Mouse (Mus musculus) embryonic facial prominence, embryonic 11.5 days (tissue): Measurements from ENCODE around the gene Ptpru. TPM values are rescaled to one million over a fixed set of nuclear protein-coding genes. Genes with fewer than 3 reads are reported as not detected.

Experiments used
- ATAC-seq: fragments of 200-750 bp; cut with Nextera tagmentation; replicated peaks from 2 replicates; pipeline ENCODE4 v1.8.0; 2017; ENCODE audit warnings: low read depth; ENCODE audit not compliant: insufficient number of reproducible peaks, low FRiP score, low TSS enrichment
- DNase-seq: peaks from one replicate; pipeline ENCODE4 v3.0.0-alpha.2; 2015; ENCODE audit warnings: low spot score
- H3K27ac ChIP-seq: fragments of 300-500 bp; sonication (generic); replicated peaks from 2 replicates; pipeline ENCODE4 v1.5.1; 2014; ENCODE audit warnings: mild to moderate bottlenecking, low read depth, low read length, control low read depth
- H3K27me3 ChIP-seq: fragments of 300-500 bp; sonication (generic); 2 replicates; pipeline ENCODE4 v1.6.1; 2014; ENCODE audit warnings: mild to moderate bottlenecking, low read length, moderate library complexity, mixed read lengths; ENCODE audit not compliant: control insufficient read depth, insufficient read depth
- H3K36me3 ChIP-seq: fragments of 300-500 bp; sonication (generic); replicated peaks from 2 replicates; pipeline ENCODE4 v1.6.1; 2014; ENCODE audit warnings: low read depth, mild to moderate bottlenecking, low read length, moderate library complexity, mixed read lengths; ENCODE audit not compliant: control insufficient read depth, insufficient read depth
- H3K4me1 ChIP-seq: fragments of 300-500 bp; sonication (generic); 2 replicates; pipeline ENCODE4 v1.6.1; 2014; ENCODE audit warnings: low read length, mixed read lengths; ENCODE audit not compliant: control insufficient read depth, insufficient read depth
- H3K4me2 ChIP-seq: fragments of 300-500 bp; sonication (generic); 2 replicates; pipeline ENCODE4 v1.6.1; 2014; ENCODE audit warnings: low read depth, mild to moderate bottlenecking, control low read depth, low read length, moderate library complexity
- H3K4me3 ChIP-seq: fragments of 300-500 bp; sonication (generic); 2 replicates; pipeline ENCODE4 v1.5.1; 2014; ENCODE audit warnings: low read depth, low read length, control low read depth
- H3K9ac ChIP-seq: fragments of 300-500 bp; sonication (generic); replicated peaks from 2 replicates; pipeline ENCODE4 v1.6.1; 2014; ENCODE audit warnings: mild to moderate bottlenecking, control low read depth, low read length
- H3K9me3 ChIP-seq: fragments of 300-500 bp; sonication (generic); replicated peaks from 2 replicates; pipeline ENCODE4 v1.6.1; 2016; ENCODE audit warnings: mild to moderate bottlenecking, low read length, inconsistent platforms, mixed read lengths; ENCODE audit not compliant: control insufficient read depth
- WGBS: fragments of 180-500 bp; shearing (Covaris S2); extraction: QIAGEN DNeasy Blood & Tissue Kit; methylation state at CpG from one replicate; pipeline ENCODE4 v1.1.7; 2014; 5-methylcytosine and 5-hydroxymethylcytosine counted together
- polyA plus RNA-seq: library from polyadenylated mRNA; unstranded; fragments of >200 nt; fragmentation: Nextera tagmentation; extraction: Ambion mirVana; gene quantifications from 2 replicates; pipeline ENCODE4 v1.2.1, GENCODE M21; 2014

Gene Ptpru
- polyA plus RNA-seq, 1 experiment from 2014 or later: 17.2 TPM

DNA sequence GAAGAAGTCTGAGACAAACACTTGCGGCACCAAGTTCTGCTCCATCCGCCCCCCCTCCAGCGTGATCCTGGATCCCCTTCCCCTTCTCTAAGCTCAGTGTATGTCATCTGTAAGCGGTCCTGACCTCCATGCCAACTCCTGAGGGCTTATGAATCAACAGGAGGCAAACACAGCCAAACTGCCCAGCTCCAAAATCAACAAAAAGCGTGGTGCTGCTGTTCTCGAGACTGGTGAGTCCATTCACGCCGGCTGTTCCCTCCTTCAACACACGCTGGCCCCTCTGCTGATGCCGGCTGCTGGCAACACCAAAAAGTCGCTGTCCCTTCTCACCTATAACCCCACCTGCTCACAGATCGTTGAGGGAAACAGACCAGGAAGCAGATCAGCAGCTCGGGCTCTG, 95.1 kb downstream of the Ptpru start:
- WGBS: 71% methylated on average over 13 of the region's 13 CpGs
- Histone ChIP-seq H3K9ac (no peak overlapping the region), H3K4me2 (no peak overlapping the region), H3K27me3 (no peaks in the 10 kb centered on the region), H3K9me3 (no peaks in the 10 kb centered on the region), H3K4me3 (no peak overlapping the region), H3K27ac (no peak overlapping the region), H3K36me3 (no peaks in the 10 kb centered on the region), H3K4me1 (no peaks in the 10 kb centered on the region; the same call in 1 of the 2 replicates)
- DNase-seq: no peak
- ATAC-seq: no peak

- DNase-seq (no peak), ATAC-seq (no peak)
- no peak overlapping the region for H3K27ac ChIP-seq
- H3K27me3 ChIP-seq: no peaks in the 10 kb centered on the region
- H3K4me1 ChIP-seq: no peaks in the 10 kb centered on the region; the same call in 1 of the 2 replicates
- H3K36me3 ChIP-seq: no peaks in the 10 kb centered on the region
- no peaks in the 10 kb centered on the region for H3K9me3 ChIP-seq
- H3K4me3 ChIP-seq: no peak overlapping the region
- H3K9ac ChIP-seq: no peak overlapping the region
- 88% methylated on average over 5 of the region's 5 CpGs for WGBS
- H3K4me2 ChIP-seq: no peak overlapping the region
These were observed 97.5 kb downstream of the Ptpru start for GRCm38 (mm10) chr4:131740621-131741020.

GRCm38 (mm10) chr4:131728628-131729027, 109.5 kb downstream of the Ptpru start:
- ATAC-seq (no peak), DNase-seq (no peak)
- Histone ChIP-seq H3K9me3 (no peaks in the 10 kb centered on the region), H3K4me1 (no peaks in the 10 kb centered on the region), H3K4me3 (no peak overlapping the region), H3K9ac (no peak overlapping the region), H3K27ac (no peak overlapping the region), H3K27me3 (no peaks in the 10 kb centered on the region), H3K36me3 (no peaks in the 10 kb centered on the region), H3K4me2 (no peak overlapping the region)
- 53% methylated on average over 6 of the region's 7 CpGs for WGBS

DNA sequence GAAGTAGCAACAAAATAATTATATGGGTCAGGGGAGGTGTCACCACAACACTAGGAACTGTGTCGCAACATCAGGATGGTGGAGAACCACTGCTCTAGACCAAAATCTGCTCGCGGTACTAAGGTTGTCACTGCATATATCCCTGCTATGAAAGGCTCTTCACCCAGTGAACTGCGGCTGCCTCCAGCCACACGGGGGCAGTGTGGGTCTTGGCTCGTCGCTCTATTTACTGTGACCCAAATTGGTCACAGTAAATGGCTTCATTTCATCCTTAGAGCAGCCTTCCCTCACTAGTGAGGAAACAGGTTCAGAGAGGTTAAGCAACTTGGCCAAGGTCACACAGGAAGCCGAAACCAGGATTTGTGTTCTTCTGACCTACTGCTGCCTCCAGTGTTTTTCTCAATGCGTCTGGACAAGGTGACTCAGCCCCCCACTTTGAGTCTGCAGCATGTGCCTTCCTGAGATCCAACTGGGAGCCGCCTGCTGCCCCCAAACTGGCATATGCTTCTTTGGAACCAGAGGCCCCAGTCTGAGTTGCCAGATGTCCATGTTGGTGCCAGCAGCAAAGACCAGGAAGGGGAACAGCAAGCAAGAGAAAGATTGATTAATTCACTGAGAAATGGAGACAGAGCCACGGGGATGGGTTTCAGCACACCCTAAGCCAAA, 114.5 kb downstream of the Ptpru start:
- no peak overlapping the region for H3K27ac ChIP-seq
- no peak overlapping the region for H3K9ac ChIP-seq
- WGBS: 50% methylated on average over 11 of the region's 11 CpGs
- DNase-seq (peak; percentile 76), ATAC-seq (no peak)
- no peak overlapping the region for H3K4me3 ChIP-seq
- H3K4me1 ChIP-seq: no peaks in the 10 kb centered on the region
- no peaks in the 10 kb centered on the region for H3K36me3 ChIP-seq
- H3K4me2 ChIP-seq: no peak overlapping the region
- no peaks in the 10 kb centered on the region for H3K27me3 ChIP-seq
- no peaks in the 10 kb centered on the region for H3K9me3 ChIP-seq

GRCm38 (mm10) chr4:131722121-131722841, 115.8 kb downstream of the Ptpru start:
- H3K4me1 ChIP-seq: no peaks in the 10 kb centered on the region
- no peak overlapping the region for H3K4me3 ChIP-seq
- 53% methylated on average over 8 of the region's 8 CpGs for WGBS
- ATAC-seq: no peak
- H3K36me3 ChIP-seq: no peaks in the 10 kb centered on the region
- no peak overlapping the region for H3K4me2 ChIP-seq
- DNase-seq: no peak
- no peak overlapping the region for H3K27ac ChIP-seq
- H3K9me3 ChIP-seq: no peaks in the 10 kb centered on the region
- H3K9ac ChIP-seq: no peak overlapping the region
- no peaks in the 10 kb centered on the region for H3K27me3 ChIP-seq

- Histone ChIP-seq H3K9me3 (no peaks in the 10 kb centered on the region), H3K4me2 (no peak overlapping the region), H3K36me3 (no peaks in the 10 kb centered on the region), H3K27ac (no peak overlapping the region), H3K27me3 (no peaks in the 10 kb centered on the region), H3K9ac (no peak overlapping the region), H3K4me1 (no peaks in the 10 kb centered on the region), H3K4me3 (no peak overlapping the region)
- DNase-seq (no peak), ATAC-seq (no peak)
- 76% methylated on average over 5 of the region's 5 CpGs for WGBS
These were observed 118.9 kb downstream of the Ptpru start for GRCm38 (mm10) chr4:131719151-131719550.

Other genes starting within 250 kb of the Ptpru start
- gene Mecr, start 5.2 kb upstream of the Ptpru start, polyA plus RNA-seq: 39.9 and 42.5 TPM in 2 replicates
- 119 and 131 TPM in 2 replicates for gene Srsf4, start 35.3 kb upstream of the Ptpru start, polyA plus RNA-seq
- 3.0 and 4.4 TPM in 2 replicates for gene Tmem200b, start 83.5 kb upstream of the Ptpru start, polyA plus RNA-seq
- not detected in 2 replicates for gene Gm10300, start 236.4 kb upstream of the Ptpru start, polyA plus RNA-seq
- gene Epb41, start 237.0 kb upstream of the Ptpru start, polyA plus RNA-seq: 139 and 141 TPM in 2 replicates